Mouse (Mus musculus): ENCODE measurements around the gene Ear14. TPM values are rescaled to one million over a fixed set of nuclear protein-coding genes. Genes with fewer than 3 reads are reported as not detected.
"Not testable (repeated sequence)": the region's sequence is repeated elsewhere in the genome, so short reads cannot be mapped to it uniquely, and the experiment has no call there.

Gene Ear14
- polyA plus RNA-seq (2017; shearing (Covaris generic)) = not detected

DNA sequence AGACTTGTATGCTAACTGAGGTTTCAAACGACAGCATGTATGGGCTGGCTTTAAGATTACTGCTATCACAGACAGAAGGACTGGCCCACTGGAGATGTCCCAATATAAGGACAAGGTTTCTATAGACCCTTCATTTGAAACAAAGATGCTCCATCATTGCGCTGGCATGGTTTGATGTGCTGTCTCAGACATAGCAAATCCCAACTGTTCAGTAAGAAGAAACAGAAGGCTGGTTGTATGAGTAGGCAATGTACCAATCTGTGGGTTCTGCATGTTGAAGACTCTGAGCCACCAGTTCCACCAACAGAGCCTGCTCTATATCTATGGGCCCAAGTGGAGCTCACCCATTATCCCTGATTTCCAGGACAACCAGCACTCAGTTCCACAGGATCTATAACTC is at the start of gene Ear14:
Ear14 (plus strand) TSS at position 277 of the 400 bp plus-strand sequence.
- no peak for ATAC-seq

DNA sequence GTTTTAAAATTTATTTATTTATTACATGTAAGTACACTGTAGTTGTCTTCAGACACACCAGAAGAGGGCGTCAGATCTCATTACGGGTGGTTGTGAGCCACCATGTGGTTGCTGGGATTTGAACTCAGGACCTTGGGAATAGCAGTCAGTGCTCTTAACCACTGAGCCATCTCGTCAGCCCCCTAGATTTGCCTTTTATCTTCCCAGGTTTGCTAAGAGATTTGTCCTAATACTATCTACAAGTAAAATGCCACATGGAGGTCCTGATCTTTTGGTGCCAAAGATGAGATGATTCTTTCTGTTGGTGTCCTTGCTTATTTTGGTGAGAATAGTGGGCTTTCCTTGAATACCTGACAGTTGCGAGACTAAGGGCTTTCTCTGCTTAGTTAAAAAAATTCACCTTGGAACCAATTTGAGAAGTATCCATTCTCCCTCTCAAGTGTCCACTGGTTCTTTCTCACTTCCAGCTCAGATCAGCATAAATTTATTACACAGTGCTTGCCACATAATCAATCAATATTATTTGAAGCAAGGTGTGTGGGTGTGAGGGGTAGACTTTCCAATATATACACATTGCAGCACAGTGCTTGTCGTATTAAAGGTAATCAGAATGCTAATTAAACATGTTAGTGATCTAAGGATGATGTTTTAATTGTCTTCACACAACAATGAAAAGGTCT is 47.0 kb upstream of the Ear14 start:
- no peak for ATAC-seq

DNA sequence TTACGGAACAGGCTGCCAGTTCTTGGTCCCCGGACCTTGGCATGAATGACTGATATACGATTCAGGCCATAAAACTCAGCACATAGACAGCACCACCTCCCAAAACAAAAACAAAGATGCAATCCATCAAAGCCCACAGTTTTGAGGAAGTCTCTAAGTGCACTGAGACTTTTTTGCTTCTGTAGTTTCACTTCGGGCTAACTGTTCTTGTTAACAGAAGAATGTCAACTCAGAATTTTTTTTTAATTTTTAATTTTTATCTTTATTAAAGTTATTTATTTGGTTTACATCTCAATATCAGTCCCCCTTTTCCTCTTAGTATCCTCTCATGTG is 46.5 kb upstream of the Ear14 start:
- no peak for ATAC-seq

DNA sequence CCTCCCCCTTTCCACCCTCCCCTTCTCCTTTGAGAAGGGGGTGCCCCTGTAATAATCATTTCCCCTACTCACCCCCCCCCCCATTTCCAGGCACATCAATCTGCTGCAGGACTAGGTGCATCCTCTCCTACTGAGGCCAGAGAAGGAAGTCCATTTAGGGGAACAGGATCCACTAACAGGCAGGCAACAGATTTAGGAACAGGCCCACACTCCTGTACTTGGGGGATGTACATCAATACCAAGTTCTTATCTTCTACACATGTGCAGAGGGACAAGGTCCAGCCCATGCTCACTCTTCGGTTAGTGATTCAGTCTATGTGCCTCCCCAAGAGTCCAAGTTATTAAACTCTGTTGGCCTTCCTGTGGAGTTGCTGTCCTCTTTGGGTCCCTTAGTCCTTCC is 46.1 kb upstream of the Ear14 start:
- ATAC-seq = no peak

DNA sequence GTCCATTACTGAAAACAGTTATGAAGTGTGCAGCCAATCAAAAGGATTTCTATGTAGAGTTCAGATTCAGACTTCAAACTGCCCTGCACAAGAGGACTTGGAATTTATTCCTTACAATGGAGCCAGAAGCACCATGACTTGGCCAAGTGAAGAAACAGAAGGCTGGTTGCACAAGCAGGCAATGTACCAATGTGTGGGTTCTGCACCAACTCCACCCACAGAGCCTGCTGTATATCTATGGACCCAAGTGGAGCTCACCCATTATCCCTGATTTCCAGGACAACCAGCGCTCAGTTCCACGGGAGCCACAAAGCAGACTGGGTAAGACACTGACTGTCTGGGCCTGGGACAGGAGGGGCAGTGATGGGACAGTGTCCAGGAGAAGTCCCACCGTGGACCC is 41.2 kb upstream of the Ear14 start, which contains the start of gene Rnase2b:
Rnase2b (plus strand) TSS at position 285 of the 400 bp plus-strand sequence.
- not testable (repeated sequence) for ATAC-seq

DNA sequence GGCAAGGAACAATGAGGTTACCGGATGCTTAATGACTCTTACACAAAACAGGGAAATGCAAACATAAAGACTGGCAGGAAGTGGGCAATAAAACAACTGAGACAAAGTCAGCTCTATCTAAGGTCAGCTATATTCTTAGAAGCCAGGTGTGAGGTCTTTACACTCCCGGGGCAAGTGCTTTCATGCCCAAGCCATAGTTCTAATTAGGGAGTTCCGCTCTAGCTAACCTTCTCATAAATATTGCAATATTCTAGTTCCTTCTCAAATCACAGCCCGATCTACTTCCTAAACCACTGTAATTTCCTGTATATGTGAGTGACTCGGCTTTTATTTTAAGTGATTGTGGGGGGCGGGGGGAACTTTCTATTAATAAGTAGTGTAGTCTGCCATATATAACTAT is 39.9 kb upstream of the Ear14 start:
- ATAC-seq = not testable (repeated sequence)

DNA sequence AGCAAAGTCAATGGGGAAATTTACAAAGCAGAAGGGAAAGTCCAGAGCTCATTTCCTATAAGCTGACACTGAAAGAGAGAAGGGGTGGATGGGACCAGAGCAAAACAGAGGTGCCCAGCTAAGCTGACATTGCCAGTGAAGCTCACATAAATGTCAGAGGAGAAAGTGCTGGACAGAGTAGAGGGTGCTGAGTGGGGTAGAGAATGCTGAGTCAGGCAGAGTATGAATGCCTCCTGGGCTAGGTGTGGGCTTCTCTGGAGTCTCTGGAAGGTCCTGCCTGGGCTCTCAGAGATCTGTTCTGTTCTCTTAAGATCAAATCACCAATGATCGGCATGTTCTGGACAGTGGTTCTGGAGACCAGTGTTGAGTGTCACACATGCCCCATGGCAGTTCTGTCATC is 37.8 kb upstream of the Ear14 start:
- ATAC-seq = no peak

DNA sequence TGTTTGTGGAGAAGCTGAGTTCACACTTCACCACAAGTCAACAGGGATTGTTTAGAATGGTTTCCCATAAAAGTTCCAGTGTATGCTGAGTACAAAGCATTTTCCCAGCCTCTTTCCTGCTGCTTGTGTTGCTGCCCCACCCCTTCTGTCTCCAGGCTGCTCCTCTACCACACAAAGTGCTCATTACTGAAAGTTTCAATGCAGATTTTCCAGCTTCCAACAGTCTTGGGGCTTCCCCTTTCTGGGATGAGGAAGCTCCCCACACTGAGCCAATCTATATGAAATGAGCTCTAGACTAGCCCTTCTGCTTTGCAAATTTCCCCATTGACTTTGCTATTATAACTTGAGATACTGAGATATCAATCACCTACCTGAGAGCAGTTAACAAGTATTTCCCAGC is 37.1 kb upstream of the Ear14 start:
- no peak for ATAC-seq

DNA sequence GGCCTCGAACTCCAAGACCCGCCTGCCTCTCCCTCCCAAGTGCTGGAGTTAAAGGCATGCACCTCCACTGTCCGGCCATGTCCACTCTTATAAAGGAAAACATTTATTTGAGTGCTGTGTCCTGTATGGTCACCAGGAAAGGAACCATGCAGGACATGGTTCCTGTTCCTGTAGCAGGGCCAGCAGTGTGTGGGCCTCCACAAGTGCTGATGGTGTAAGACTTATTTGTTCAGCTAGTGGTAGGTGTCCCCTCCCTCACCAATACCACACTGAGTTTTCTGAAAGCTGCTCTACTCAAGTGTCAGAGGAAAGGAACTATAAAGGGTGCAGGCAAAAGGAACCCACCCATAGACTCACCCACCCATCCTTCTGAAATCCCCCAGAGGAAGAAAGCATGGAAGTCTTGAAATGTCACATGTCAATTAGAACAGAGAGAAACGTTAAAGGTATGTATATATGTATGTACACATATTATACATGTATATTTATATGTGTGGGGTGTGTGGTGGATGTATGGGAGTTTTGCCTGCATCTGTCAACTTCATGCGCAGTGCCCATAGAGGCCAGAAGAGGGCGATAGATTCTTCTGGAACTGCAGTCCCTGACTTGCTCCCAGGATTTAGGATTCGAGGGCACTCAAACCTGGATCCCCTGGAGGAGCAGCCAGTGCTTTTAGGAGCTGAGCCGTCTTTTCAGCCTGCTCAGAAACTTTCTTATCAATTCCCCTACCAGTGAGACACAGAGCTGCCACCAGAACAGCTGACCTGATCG is 30.9 kb upstream of the Ear14 start:
- not testable (repeated sequence) for ATAC-seq

DNA sequence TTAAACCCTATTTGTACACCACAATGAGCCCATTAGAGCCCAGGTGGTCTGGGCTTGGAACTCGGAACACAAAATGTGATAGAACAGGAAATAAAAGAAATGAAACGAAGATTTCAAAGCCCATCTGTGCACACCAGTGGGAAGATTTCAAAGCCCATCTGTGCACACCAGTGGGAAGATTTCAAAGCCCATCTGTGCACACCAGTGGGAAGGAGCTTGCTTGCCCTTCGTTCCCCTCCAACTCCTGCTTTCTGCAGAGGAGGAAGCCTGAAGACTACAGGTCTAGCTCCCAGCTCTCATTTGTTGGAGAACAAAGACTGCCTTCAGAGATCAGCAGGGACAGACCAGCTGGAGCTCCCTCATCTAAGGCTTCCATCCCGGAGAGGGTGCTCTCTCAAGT is 30.2 kb upstream of the Ear14 start:
- not testable (repeated sequence) for ATAC-seq

DNA sequence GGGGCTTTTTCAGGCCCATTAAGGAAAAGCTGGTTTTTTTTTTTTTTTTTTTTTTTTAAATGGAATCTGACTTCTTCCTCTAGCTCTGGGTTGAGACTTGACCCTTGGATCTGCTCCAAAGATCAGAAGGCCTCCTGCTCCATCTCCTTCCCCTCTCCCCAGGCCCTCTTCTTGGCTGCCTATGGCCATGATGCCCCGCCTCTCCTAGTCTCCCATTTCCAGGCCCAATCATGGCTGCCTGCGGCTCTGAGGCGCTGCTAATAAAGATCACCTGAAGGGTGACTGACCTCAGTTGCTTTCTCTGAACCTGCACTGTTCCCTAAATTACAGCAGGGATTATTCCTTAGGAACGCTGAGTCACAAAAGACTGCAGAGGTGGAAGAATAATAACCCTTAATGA is 29.3 kb upstream of the Ear14 start:
- ATAC-seq = no peak

DNA sequence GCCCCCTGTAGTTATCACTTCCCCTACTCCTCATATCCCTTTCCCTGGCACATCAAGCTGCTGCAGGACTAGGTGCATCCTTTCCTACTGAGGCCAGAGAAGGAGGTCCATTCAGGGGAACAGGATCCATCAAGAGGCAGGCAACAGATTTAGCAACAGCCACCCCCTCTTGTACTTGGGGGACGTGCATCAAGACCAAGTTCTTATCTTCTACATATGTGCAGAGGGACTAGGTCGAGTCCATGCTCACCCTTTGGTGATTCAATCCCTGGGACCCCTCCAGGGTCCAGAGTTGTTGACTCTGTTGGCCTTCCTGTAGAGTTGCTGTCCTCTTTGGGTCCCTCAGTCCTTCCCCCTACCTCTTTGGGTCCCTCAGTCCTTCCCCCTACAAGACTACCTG is 22.1 kb upstream of the Ear14 start:
- ATAC-seq = not testable (repeated sequence)

DNA sequence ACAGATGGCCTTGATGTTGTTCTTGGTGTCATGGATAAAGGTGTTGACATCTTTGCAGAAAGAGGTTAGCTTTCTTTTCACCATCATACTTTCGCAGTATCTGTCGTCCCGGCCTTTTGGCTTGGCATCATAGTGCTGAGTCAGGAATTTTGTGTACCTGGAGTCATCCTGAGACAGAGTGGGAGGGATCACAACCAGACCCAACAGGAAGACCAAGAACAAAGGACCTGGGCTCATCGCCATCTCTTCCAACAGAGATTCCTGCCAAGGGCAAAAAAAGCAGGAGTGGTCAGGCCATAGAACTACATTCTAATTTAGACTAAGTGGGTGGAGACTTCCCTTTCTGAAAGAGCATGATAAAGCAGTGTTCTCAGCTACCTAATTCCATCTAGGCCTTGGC is 7.5 kb upstream of the Ear14 start:
- no peak for ATAC-seq

DNA sequence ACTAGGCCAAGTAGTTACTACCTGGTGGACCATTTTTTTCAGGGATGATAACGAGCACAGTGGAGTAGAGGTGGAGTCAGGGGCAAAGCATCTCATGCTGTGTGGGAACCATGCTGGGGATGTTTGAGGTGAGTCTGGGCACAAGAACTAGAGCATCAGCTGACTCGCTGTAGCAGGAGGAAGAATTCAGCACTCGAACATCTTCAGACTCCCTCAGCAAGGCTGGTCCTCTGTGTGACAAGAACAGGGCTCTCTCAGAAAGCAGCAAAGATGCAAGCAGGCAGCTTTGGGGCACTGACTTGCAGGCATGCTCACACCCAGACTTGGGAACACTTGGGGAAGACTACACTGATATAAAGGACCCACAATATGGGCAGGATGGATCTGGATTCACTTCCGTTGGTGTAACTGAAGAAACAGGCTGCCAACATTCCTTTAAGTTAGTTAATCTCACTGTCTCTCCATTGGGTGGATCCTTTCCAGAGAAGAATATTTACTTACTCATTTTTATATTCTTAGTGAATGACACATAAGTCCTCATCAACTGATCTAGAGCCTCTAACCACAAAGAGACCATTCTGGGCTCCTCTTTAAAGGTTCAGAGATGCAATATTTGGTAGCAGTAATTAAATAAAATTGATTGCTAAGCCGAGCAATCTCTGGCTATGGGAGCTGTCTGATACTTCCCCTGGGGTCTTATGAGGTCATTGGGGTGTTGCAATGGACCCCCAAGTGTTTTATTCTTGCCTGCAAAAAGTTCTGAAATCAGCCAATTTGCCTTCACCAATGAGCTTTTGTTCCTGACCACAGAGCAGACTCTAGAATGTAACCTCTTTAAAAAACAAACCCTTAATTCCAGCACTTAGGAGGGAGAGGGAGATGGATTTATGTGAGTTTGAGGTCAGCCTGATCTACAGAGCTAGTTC is 3.8 kb upstream of the Ear14 start, which contains the start of gene Ang2:
Ang2 (minus strand) TSS at position 51 of the 926 bp plus-strand sequence.
- no peak for ATAC-seq

DNA sequence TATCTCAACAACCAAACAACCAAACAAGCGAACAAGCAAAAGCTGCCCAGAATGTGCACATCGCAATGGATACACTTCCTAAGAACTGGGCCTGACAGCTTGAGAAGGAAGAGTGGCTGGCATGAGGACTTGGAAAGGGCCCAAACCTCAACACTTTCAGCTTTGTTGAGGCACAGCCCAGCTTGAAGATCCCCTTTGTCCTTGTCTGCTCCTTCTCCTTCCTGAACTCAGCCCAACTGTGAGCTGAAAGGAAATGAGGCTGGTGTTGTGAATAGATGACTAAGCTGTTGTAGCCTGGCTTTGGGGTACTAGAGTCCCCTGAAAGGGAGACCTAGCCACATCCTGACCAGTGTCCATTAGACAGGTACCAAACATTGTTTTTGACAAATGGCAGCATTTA is 3.1 kb upstream of the Ear14 start:
- no peak for ATAC-seq

DNA sequence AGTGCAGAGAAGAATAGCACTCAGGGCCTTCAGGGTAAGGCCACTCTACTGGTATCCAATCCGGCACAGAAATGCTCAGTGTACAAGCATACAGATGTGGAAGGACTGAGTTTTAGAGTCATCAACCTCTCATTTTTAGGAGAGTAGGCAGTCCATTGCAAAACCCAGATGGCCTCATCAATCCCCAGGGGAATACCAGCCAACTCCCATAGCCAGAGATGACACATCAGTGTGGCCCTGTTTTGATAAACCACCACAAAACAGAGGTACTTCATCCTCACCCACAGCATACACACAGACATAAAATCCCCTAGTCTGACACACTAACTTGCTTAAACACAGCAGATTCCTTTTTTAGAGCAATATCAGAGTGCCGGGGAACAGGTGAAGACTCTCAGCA is 2.7 kb upstream of the Ear14 start:
- ATAC-seq = no peak

DNA sequence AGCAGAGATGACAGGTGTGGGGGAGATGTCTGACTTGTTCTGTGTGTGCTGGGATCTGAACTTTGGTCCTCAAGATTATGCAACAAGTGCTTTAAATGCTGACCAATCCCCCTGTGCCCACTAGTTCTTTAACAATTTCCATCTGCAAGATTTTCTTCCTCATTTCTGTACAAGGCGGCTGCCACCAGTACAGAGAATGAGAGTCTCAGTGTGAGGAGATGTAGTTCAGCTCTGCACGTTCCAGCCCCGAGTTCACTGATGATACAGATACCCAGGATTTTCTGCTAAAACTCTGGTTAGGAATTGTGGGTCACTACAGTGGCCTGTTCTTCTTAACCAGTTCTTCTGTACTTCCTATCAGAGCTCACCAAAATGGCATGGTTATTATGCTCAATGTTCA is 16.9 kb downstream of the Ear14 start:
- not testable (repeated sequence) for ATAC-seq

DNA sequence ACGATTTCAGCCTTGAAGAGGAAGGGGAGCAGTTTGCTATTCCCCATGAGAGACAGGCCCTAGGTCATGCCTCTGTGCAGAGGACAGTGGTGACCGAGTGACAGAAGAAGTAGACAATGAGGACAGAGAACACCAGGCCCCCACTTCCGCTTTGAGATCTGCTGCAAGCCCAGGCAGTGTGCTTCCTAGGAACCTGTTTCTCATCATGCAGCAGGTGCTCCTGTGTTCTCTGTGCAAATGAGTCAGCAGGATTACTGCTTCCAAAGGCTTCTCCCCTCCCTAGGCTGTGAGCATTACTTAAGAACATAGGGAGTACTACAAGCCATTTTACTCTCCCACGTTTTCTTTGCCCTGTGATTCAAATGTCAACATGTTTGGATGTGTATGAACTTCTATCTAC is 26.5 kb downstream of the Ear14 start:
- not testable (repeated sequence) for ATAC-seq

DNA sequence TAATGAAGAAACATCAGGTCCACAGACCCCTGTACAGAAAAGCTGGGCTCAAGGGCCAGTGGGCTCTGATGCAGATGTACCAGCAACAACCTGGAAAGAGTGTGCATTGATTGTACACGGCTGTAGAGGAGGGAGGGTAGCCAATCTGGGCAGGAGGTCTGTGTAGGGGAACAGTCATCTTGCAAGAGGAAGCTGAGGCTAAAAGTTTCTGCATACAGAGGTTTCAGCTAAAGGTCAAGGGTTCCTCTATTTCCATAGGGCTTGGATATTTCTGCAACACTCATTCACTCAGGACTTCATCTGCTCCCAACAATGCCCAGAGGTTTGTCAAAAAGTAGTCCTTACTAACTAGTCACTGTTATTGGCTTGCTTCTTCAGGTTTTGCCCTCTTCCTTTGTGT is 34.3 kb downstream of the Ear14 start:
- not testable (repeated sequence) for ATAC-seq

DNA sequence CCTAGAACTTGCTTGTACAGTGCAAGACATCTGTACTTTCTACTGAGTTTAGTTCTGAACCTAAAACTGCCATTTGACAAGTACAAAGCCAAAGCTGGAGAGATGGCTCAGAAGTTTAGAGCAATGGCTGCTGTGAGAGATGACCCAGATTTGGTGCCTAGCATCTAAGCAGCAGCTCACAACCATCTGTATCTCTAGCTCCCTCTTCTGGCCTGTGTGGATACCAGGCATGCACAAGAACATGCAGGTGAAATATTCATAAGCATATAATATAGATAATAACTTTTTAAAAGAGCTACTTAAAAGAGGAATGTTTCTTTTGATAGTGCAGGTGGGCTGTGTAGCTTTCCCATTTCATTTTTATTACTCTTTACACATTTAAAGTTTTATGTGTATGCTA is 37.7 kb downstream of the Ear14 start:
- ATAC-seq = no peak

DNA sequence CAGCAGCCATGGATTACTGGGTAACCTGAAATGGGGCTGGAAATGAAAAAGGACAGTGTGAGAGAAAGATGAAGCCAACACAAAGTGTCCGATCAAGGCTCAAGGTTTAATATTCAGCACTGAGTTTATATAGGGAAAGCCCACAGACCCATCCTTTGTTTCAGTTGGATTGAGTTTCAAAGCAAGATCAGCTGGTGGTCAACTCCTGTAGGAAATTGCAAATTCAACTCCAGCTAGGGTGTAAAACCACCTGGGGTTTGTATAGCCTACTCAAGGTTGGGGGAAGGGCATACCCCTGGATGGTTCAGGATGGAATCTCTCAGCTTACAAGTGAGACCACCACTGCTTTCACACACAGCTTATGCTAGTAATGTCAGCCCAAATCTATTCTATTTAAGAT is 44.5 kb downstream of the Ear14 start:
- no peak for ATAC-seq

DNA sequence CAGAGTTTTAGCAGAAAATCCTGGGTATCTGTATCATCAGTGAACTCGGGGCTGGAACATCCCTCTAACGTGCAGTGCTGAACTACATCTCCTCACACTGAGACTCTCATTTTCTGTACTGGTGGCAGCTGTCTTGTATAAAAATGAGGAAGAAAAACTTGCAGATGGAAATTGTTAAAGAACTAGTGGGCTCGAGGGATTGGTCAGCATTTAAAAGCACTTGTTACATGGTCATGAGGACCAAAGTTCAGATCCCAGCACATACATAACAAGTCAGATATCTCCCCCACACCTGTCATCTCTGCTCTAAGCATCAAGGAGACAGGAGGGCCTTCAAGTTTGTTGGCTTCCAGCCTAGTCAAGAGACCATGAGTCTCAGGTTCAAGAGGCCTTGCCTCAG is 47.2 kb downstream of the Ear14 start:
- ATAC-seq = no peak

DNA sequence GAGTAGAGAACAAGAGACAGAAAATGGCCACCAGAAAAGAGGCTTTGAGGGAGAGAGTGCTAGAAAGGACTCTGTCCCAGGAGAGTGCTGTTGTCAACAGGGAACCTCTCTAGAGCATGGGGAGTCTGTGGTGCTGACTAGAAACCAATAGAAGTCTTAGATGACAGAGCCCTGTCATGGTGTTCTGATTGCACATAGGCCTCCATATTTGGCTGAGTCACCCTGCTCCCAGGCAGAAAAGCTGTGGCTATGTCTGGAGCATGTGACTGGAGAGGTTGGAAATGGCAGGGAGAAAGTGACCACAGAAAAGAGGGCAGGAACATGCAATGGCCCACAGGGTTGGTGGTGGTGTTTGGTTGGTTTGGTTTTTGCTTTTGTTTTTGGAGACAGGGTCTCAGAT is 49.0 kb downstream of the Ear14 start:
- ATAC-seq = not testable (repeated sequence)

Measured in CD4-positive, CD25-positive, alpha-beta regulatory T cell, adult 4 months (primary cell).